Mouse (Mus musculus) hindbrain, embryonic 13.5 days (tissue): ENCODE measurements around the gene Mtmr4. TPM values are rescaled to one million over a fixed set of nuclear protein-coding genes. Genes with fewer than 3 reads are reported as not detected.
A peak's percentile ranks its signal among the peaks of the same experiment; 100 is the strongest.

Source experiments
- ATAC-seq: fragments of 200-750 bp; cut with Nextera tagmentation; 2 replicates; pipeline ENCODE4 v1.8.0; 2017; ENCODE audit warnings: moderate TSS enrichment; ENCODE audit not compliant: low FRiP score
- H3K27ac ChIP-seq: fragments of 300-500 bp; sonication (generic); 2 replicates; pipeline ENCODE4 v1.5.1; 2015; ENCODE audit warnings: inconsistent platforms, mild to moderate bottlenecking, moderate library complexity
- H3K27me3 ChIP-seq: fragments of 300-500 bp; sonication (generic); 2 replicates; pipeline ENCODE4 v1.6.1; 2015; ENCODE audit warnings: mild to moderate bottlenecking, inconsistent platforms
- H3K36me3 ChIP-seq: fragments of 300-500 bp; sonication (generic); 2 replicates; pipeline ENCODE4 v1.6.1; 2015; ENCODE audit warnings: mild to moderate bottlenecking, inconsistent platforms
- H3K4me1 ChIP-seq: fragments of 300-500 bp; sonication (generic); replicated peaks from 2 replicates; pipeline ENCODE4 v1.6.1; 2015; ENCODE audit warnings: inconsistent platforms
- H3K4me2 ChIP-seq: fragments of 300-500 bp; sonication (generic); 2 replicates; pipeline ENCODE4 v1.6.1; 2015; ENCODE audit warnings: inconsistent platforms, mild to moderate bottlenecking, moderate library complexity
- H3K4me3 ChIP-seq: fragments of 300-500 bp; sonication (generic); 2 replicates; pipeline ENCODE4 v1.5.1; 2015; ENCODE audit warnings: mild to moderate bottlenecking, inconsistent platforms
- H3K9ac ChIP-seq: fragments of 300-500 bp; sonication (generic); 2 replicates; pipeline ENCODE4 v1.6.1; 2015; ENCODE audit warnings: mild to moderate bottlenecking, inconsistent platforms
- H3K9me3 ChIP-seq: fragments of 300-500 bp; sonication (generic); 2 replicates; pipeline ENCODE4 v1.6.1; 2016; ENCODE audit warnings: inconsistent platforms
- WGBS: fragments of 180-500 bp; shearing (Covaris S2); methylation state at CpG from one replicate; pipeline ENCODE4 v1.1.7; 2015; 5-methylcytosine and 5-hydroxymethylcytosine counted together
- polyA plus RNA-seq: library from polyadenylated mRNA; unstranded; fragments of >200 nt; fragmentation: Nextera tagmentation; extraction: Ambion mirVana; gene quantifications from 2 replicates; pipeline ENCODE4 v1.2.1, GENCODE M21; 2015

Mtmr4 gene
- polyA plus RNA-seq, 1 experiment from 2014 or later = 60.4 TPM

- no peaks in the 10 kb centered on the region for H3K27me3 ChIP-seq
These were observed 50.9 kb downstream of the Mtmr4 start for GRCm38 (mm10) chr11:87642865-87643264.

GRCm38 (mm10) chr11:87654693-87655092 lies 62.7 kb downstream of the Mtmr4 start:
- no peak overlapping the region for H3K27ac ChIP-seq
- H3K4me1 ChIP-seq = no peaks in the 10 kb centered on the region
- 86% methylated on average over 5 of the region's 5 CpGs for WGBS

More at GRCm38 (mm10) chr11:87642865-87643264, 50.9 kb downstream of the Mtmr4 start:
- Histone ChIP-seq H3K4me3 (no peak overlapping the region), H3K4me2 (no peak overlapping the region), H3K9ac (no peak overlapping the region), H3K36me3 (peaks cover 3% of the 10 kb centered on the region; the same call in 1 of the 2 replicates), H3K9me3 (no peaks in the 10 kb centered on the region), H3K27ac (no peak overlapping the region), H3K4me1 (peaks cover 10% of the 10 kb centered on the region)
- no peak for ATAC-seq

GRCm38 (mm10) chr11:87659216-87659615 lies 67.3 kb downstream of the Mtmr4 start:
- Histone ChIP-seq H3K9me3 (no peaks in the 10 kb centered on the region), H3K36me3 (no peaks in the 10 kb centered on the region), H3K27ac (no peak overlapping the region), H3K9ac (no peak overlapping the region), H3K4me3 (no peak overlapping the region), H3K4me2 (no peak overlapping the region), H3K4me1 (peaks cover 6% of the 10 kb centered on the region; the same call in 1 of the 2 replicates), H3K27me3 (peaks cover 18% of the 10 kb centered on the region)
- WGBS = 80% methylated on average over 7 of the region's 7 CpGs
- ATAC-seq = no peak

More at GRCm38 (mm10) chr11:87654693-87655092, 62.7 kb downstream of the Mtmr4 start:
- Histone ChIP-seq H3K4me3 (no peak overlapping the region), H3K27me3 (no peaks in the 10 kb centered on the region), H3K9ac (no peak overlapping the region), H3K9me3 (no peaks in the 10 kb centered on the region), H3K36me3 (no peaks in the 10 kb centered on the region), H3K4me2 (no peak overlapping the region)
- ATAC-seq = no peak

- peaks cover 24% of the 10 kb centered on the region for H3K27me3 ChIP-seq
- no peak within 1 kb of the TSS for H3K27ac ChIP-seq
- no peaks in the 10 kb centered on the region for H3K9me3 ChIP-seq
- WGBS = under 1% methylated on average over 8 of the region's 8 CpGs
- no peak for ATAC-seq
- peak within 1 kb of the TSS; percentile 55 for H3K4me2 ChIP-seq
- H3K4me1 ChIP-seq = peaks cover 6% of the 10 kb centered on the region; the same call in 1 of the 2 replicates
- peak within 1 kb of the TSS; percentile 30 for H3K4me3 ChIP-seq
- peak within 1 kb of the TSS; percentile 25; the same call in 1 of the 2 replicates for H3K9ac ChIP-seq
- H3K36me3 ChIP-seq = no peaks in the 10 kb centered on the region
These were observed 70.4 kb downstream of the Mtmr4 start, which contains the start of gene Rnf43 for GRCm38 (mm10) chr11:87662407-87662806. Gene Rnf43, plus strand, starts transcription at chr11:87662722.

GRCm38 (mm10) chr11:87662822-87663221 lies 70.9 kb downstream of the Mtmr4 start:
- 14% methylated on average over 14 of the region's 14 CpGs for WGBS
- peaks cover 24% of the 10 kb centered on the region for H3K27me3 ChIP-seq
- no peak overlapping the region for H3K27ac ChIP-seq
- no peak for ATAC-seq
- H3K4me1 ChIP-seq = peaks cover 6% of the 10 kb centered on the region; the same call in 1 of the 2 replicates
- H3K4me3 ChIP-seq = peak overlapping the region; percentile 30
- no peaks in the 10 kb centered on the region for H3K36me3 ChIP-seq
- peak overlapping the region; percentile 25; the same call in 1 of the 2 replicates for H3K9ac ChIP-seq
- no peaks in the 10 kb centered on the region for H3K9me3 ChIP-seq
- H3K4me2 ChIP-seq = peak overlapping the region; percentile 55

DNA sequence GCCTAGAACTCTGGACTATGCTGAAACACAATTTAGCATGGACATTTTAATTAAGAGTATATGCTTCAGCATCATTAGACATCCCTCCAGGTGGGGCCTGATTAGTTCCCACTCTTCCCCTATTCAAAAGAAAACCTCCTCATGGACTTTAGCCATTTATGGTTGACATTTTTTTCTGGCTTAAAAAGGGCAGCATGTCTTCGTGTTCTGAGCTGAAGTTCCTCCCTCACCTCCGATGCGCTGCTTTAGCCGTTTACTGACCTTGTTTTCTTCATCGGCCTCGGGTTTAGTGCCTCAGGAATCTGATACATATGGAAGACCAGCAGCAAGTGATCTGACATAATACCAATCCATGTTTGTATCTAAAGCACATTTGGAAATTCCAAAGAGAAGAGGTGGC lies 72.0 kb downstream of the Mtmr4 start:
- no peak overlapping the region for H3K4me2 ChIP-seq
- ATAC-seq = no peak
- peaks cover 6% of the 10 kb centered on the region; the same call in 1 of the 2 replicates for H3K4me1 ChIP-seq
- 83% methylated on average over 6 of the region's 6 CpGs for WGBS
- no peaks in the 10 kb centered on the region for H3K36me3 ChIP-seq
- no peak overlapping the region for H3K27ac ChIP-seq
- no peak overlapping the region for H3K9ac ChIP-seq
- peaks cover 24% of the 10 kb centered on the region for H3K27me3 ChIP-seq
- no peaks in the 10 kb centered on the region for H3K9me3 ChIP-seq
- no peak overlapping the region for H3K4me3 ChIP-seq

GRCm38 (mm10) chr11:87664521-87664920 lies 72.6 kb downstream of the Mtmr4 start:
- no peak for ATAC-seq
- Histone ChIP-seq H3K4me2 (no peak overlapping the region), H3K27ac (no peak overlapping the region), H3K9me3 (no peaks in the 10 kb centered on the region), H3K4me3 (no peak overlapping the region), H3K36me3 (no peaks in the 10 kb centered on the region), H3K27me3 (peaks cover 24% of the 10 kb centered on the region), H3K9ac (no peak overlapping the region), H3K4me1 (peaks cover 6% of the 10 kb centered on the region; the same call in 1 of the 2 replicates)
- 85% methylated on average over 12 of the region's 12 CpGs for WGBS

DNA sequence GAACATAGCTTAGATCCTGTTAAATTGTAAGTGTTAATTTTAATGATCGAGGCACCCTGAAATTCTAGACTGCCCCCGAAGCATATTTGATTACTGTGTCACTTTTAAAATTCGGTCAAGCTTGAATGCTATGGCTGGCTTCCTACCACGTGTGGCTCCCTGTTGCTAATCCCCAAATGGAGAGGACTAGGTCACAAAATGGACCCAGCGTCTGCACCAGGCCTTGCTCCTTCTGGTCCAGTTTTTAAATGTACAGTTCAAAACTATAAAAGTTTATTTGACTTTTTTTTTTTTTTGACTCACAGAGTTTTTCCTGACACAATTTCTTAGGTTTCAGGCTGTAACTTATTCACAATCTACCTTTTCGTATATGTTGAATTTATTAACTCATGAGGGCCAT lies 73.3 kb downstream of the Mtmr4 start:
- ATAC-seq = no peak
- Histone ChIP-seq H3K9ac (no peak overlapping the region), H3K9me3 (no peaks in the 10 kb centered on the region), H3K36me3 (no peaks in the 10 kb centered on the region), H3K4me2 (no peak overlapping the region), H3K4me3 (no peak overlapping the region), H3K27me3 (peaks cover 24% of the 10 kb centered on the region), H3K27ac (no peak overlapping the region), H3K4me1 (peaks cover 6% of the 10 kb centered on the region; the same call in 1 of the 2 replicates)
- 78% methylated on average over 6 of the region's 6 CpGs for WGBS

DNA sequence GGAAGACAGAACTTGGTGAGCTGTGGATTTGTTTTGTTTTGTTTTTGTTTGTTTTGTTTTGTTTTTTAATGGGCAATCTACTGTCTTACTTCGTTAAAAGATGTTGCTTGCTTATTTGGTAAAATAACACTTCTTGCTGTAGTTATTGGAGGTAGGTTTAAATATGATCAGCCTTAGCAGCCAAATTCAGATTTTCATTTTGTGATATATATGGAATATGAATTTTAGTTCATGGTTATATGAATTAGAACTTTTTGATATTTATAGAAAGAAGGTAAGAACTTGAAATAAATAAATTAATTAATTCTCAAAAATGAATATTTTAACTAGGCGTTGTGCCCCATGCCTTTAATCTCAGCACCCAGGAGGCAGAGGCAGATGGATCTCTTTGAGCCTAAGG lies 73.7 kb downstream of the Mtmr4 start:
- 88% methylated on average over 2 of the region's 2 CpGs for WGBS
- no peak for ATAC-seq

More for the DNA sequence above, 73.7 kb downstream of the Mtmr4 start:
- no peak overlapping the region for H3K4me3 ChIP-seq
- H3K4me2 ChIP-seq = no peak overlapping the region
- H3K27ac ChIP-seq = no peak overlapping the region
- H3K9me3 ChIP-seq = no peaks in the 10 kb centered on the region
- H3K27me3 ChIP-seq = peaks cover 24% of the 10 kb centered on the region
- peaks cover 6% of the 10 kb centered on the region; the same call in 1 of the 2 replicates for H3K4me1 ChIP-seq
- H3K36me3 ChIP-seq = no peaks in the 10 kb centered on the region
- H3K9ac ChIP-seq = no peak overlapping the region

Other genes starting within 250 kb of the Mtmr4 start
- 22.6 and 22.9 TPM in 2 replicates for gene Ppm1e, start 233.1 kb upstream of the Mtmr4 start, polyA plus RNA-seq
- 5.1 and 6.2 TPM in 2 replicates for gene Rad51c, start 187.2 kb upstream of the Mtmr4 start, polyA plus RNA-seq
- 1.00 and 1.0 TPM in 2 replicates for gene Tex14, start 187.1 kb upstream of the Mtmr4 start, polyA plus RNA-seq
- gene Gm11492, start 25.5 kb upstream of the Mtmr4 start, polyA plus RNA-seq = not detected in 2 replicates
- 20.2 and 22.4 TPM in 2 replicates for gene Sept4, start 23.3 kb upstream of the Mtmr4 start, polyA plus RNA-seq
- gene Hsf5, start 25.0 kb downstream of the Mtmr4 start, polyA plus RNA-seq = 0.51 and 0.63 TPM in 2 replicates
- gene Rnf43, start 70.6 kb downstream of the Mtmr4 start, polyA plus RNA-seq = 0.71 and 0.75 TPM in 2 replicates
- gene Supt4a, start 145.4 kb downstream of the Mtmr4 start, polyA plus RNA-seq = 143 and 150 TPM in 2 replicates
- 40.7 and 40.8 TPM in 2 replicates for gene Tspoap1, start 168.4 kb downstream of the Mtmr4 start, polyA plus RNA-seq
- gene Mpo, start 201.4 kb downstream of the Mtmr4 start, polyA plus RNA-seq = 0.65 and 1.00 TPM in 2 replicates
- 0.41 and 1.5 TPM in 2 replicates for gene Lpo, start 236.1 kb downstream of the Mtmr4 start, polyA plus RNA-seq